ENCODE assay signal across 18 mouse cellular contexts in the genomic region with DNA sequence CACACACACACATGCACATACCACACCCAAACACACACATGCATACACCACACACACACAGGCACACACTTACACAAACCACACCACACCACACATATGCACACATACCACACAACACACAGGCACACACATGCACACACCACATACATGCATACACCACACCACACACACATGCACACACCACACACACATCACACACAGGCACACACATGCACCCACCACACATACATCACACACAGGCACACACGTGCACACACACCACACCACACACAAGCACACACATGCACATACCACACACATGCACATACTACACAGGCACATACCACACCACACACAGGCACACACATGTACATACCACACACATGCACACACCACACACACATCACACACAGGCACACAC.
A peak's percentile ranks its signal among the peaks of the same experiment; 100 is the strongest.
DNase-seq lines count a peak whose midpoint lies in the region; ATAC-seq and TF ChIP-seq lines count a peak whose summit lies in the region.
"Had no signal": no experiment of that assay in that cellular context is flagged by ENCODE, and none has a peak within 500 bp of the region (broad histone marks: within the 10 kb centered on the region; RNA-seq: fewer than 3 reads in every experiment).

No protein-coding gene starts in this region.

- H3K27ac ChIP-seq in hindbrain, embryonic 15.5 days (replicated peaks) = no peak overlapping the region
- H3K27ac ChIP-seq in hindbrain, embryonic 14.5 days = no peak overlapping the region
- 0 out of 2 replicates have a peak overlapping the region, but pooled peaks have one; percentile 1 for H3K27ac ChIP-seq in CH12.LX (ENCODE audit: insufficient read depth, low read depth)
- H3K27ac ChIP-seq in MEL (ENCODE audit: control insufficient read depth, low read depth, low read length) = no peak overlapping the region
- H3K27ac ChIP-seq: embryonic facial prominence, embryonic 15.5 days; forebrain, embryonic 10.5 days; hindbrain, embryonic 10.5 days had no signal

- dilution Hi-C loops in CH12.LX (cut with MboI; ENCODE audit: extremely low pct_ligation_motif_present, extremely low pct_unique_long_range_greater_than_20kb, low sequenced_read_pairs) = no loop called here

- no peak for TF ChIP-seq EP300 in CH12.LX (IDR thresholded peaks at IDR 0.05; ENCODE audit: low read length)
- no peak for TF ChIP-seq EP300 in MEL (IDR thresholded peaks at IDR 0.05; ENCODE audit: low read depth in 1 of 2, low read length in 2 of 2)

- no peak overlapping the region for H3K9ac ChIP-seq in hindbrain, embryonic 15.5 days
- H3K9ac ChIP-seq in hindbrain, embryonic 14.5 days = no peak overlapping the region
- H3K9ac ChIP-seq in CH12.LX (ENCODE audit: insufficient read depth, low read depth) = no peak overlapping the region
- H3K9ac ChIP-seq in MEL (ENCODE audit: control insufficient read depth, low read depth, low read length, poor library complexity, severe bottlenecking) = no peak overlapping the region
- H3K9ac ChIP-seq: embryonic facial prominence, embryonic 15.5 days had no signal

- WGBS in hindbrain, embryonic 15.5 days = 95% methylated on average over 1 of the region's 1 CpGs
- 83% methylated on average over 1 of the region's 1 CpGs for WGBS in hindbrain, embryonic 14.5 days

- no peaks in the 10 kb centered on the region for H3K27me3 ChIP-seq in hindbrain, embryonic 15.5 days
- H3K27me3 ChIP-seq in hindbrain, embryonic 14.5 days (ENCODE audit: control insufficient read depth, insufficient read depth, low read length) = no peaks in the 10 kb centered on the region
- H3K27me3 ChIP-seq in CH12.LX (replicated peaks) = peaks cover 2% of the 10 kb centered on the region
- no peaks in the 10 kb centered on the region for H3K27me3 ChIP-seq in MEL (ENCODE audit: control insufficient read depth in 1 of 2, insufficient read depth in 2 of 2, low read length in 2 of 2)
- no peaks in the 10 kb centered on the region for H3K27me3 ChIP-seq in myocyte (ENCODE audit: control insufficient read depth, insufficient read depth, insufficient read length)
- H3K27me3 ChIP-seq: embryonic facial prominence, embryonic 15.5 days had no signal

- no peak overlapping the region for H3K4me3 ChIP-seq in hindbrain, embryonic 15.5 days
- H3K4me3 ChIP-seq in hindbrain, embryonic 14.5 days (replicated peaks; ENCODE audit: low read length) = no peak overlapping the region
- H3K4me3 ChIP-seq in CH12.LX (replicated peaks in 1 of 3; ENCODE audit: low read depth in 2 of 3, low read length in 2 of 3, poor library complexity in 1 of 3) (no peak overlapping the region), MEL (ENCODE audit: control insufficient read depth in 1 of 2, insufficient read depth in 1 of 2, low read depth in 2 of 2, low read length in 2 of 2) (no peak overlapping the region), myocyte (no peak overlapping the region)
- H3K4me3 ChIP-seq: embryonic facial prominence, embryonic 15.5 days; erythroblast, embryonic 14.5 days; forebrain, embryonic 10.5 days; gastrocnemius, adult 2 months; hindbrain, embryonic 10.5 days had no signal

- H3K4me1 ChIP-seq in hindbrain, embryonic 15.5 days (replicated peaks) = no peaks in the 10 kb centered on the region
- no peaks in the 10 kb centered on the region for H3K4me1 ChIP-seq in hindbrain, embryonic 14.5 days (replicated peaks; ENCODE audit: control insufficient read depth, insufficient read depth, low read length)
- H3K4me1 ChIP-seq in CH12.LX (ENCODE audit: control insufficient read depth in 1 of 2, insufficient read depth in 2 of 2) (peaks cover 0 to 4% of the 10 kb centered on the region in 2 experiments; a peak in 1 of 4 replicates), MEL (ENCODE audit: control insufficient read depth in 1 of 2, insufficient read depth in 2 of 2, low read length in 2 of 2) (no peaks in the 10 kb centered on the region)
- H3K4me1 ChIP-seq: embryonic facial prominence, embryonic 15.5 days; forebrain, embryonic 10.5 days had no signal

- in situ Hi-C loops in CH12.LX (cut with MboI; ENCODE audit: low pct_ligation_motif_present, low pct_unique_long_range_greater_than_20kb, low sequenced_read_pairs) = no loop called here

- H3K4me2 ChIP-seq in hindbrain, embryonic 15.5 days = no peak overlapping the region
- no peak overlapping the region for H3K4me2 ChIP-seq in hindbrain, embryonic 14.5 days (replicated peaks)
- no peak overlapping the region for H3K4me2 ChIP-seq in CH12.LX (ENCODE audit: insufficient read depth, low read depth, poor library complexity, severe bottlenecking)
- no peak overlapping the region for H3K4me2 ChIP-seq in myocyte (ENCODE audit: low read depth)
- H3K4me2 ChIP-seq: embryonic facial prominence, embryonic 15.5 days had no signal

- TF ChIP-seq CTCF in CH12.LX (conservative IDR thresholded peaks at IDR 0.05 in 1 of 2, IDR thresholded peaks at IDR 0.05 in 1 of 2; ENCODE audit: low read depth in 2 of 2, low read length in 2 of 2) (no peak), MEL (IDR thresholded peaks at IDR 0.05 in 2 of 3, conservative IDR thresholded peaks at IDR 0.05 in 1 of 3; ENCODE audit: control insufficient read depth in 1 of 3, insufficient read depth in 1 of 3, low read depth in 2 of 3, low read length in 3 of 3, poor library complexity in 1 of 3, severe bottlenecking in 1 of 3) (no peak)

- ATAC-seq in hindbrain, embryonic 15.5 days (ENCODE audit: low FRiP score, low read depth) = 0 out of 2 replicates have a peak, but pooled peaks have one; percentile 34
- no peak for ATAC-seq in hindbrain, embryonic 14.5 days (ENCODE audit: low FRiP score)
- ATAC-seq: forebrain, embryonic 14.5 days; hindbrain, embryonic 16.5 days; inflammation-experienced regulatory T-cells, adult 6 months had no signal

- H3K79me2 ChIP-seq in CH12.LX (replicated peaks; ENCODE audit: control insufficient read depth, extremely low read depth, insufficient read depth, poor library complexity, severe bottlenecking) (no peaks in the 10 kb centered on the region), MEL (ENCODE audit: control insufficient read depth, insufficient read depth, low read length, poor library complexity) (no peaks in the 10 kb centered on the region), myocyte (ENCODE audit: control insufficient read depth, insufficient read depth) (no peaks in the 10 kb centered on the region)

- TF ChIP-seq POLR2A in CH12.LX (IDR thresholded peaks at IDR 0.05; ENCODE audit: low read depth, low read length) (no peak), MEL (IDR thresholded peaks at IDR 0.05; ENCODE audit: control insufficient read depth in 1 of 2, insufficient read depth in 1 of 2, low read depth in 1 of 2, low read length in 2 of 2, poor library complexity in 1 of 2) (no peak), myocyte (IDR thresholded peaks at IDR 0.05; ENCODE audit: insufficient read length, low read depth) (no peak)

- no peak for DNase-seq in hindbrain, embryonic 14.5 days (ENCODE audit: low spot score)
- DNase-seq in CH12.LX (ENCODE audit: extremely low read depth) (no peak), MEL (ENCODE audit: low read depth, low spot score) (no peak)
- DNase-seq in urinary bladder, adult 2 months (ENCODE audit: low spot score) = no peak
- DNase-seq: adrenal gland, postnatal 10 days; cerebellum, adult 18-20 months; cerebellum, adult 9-11 months; gastrocnemius, adult 2 months; gastrocnemius, postnatal 25 days had no signal

- TF ChIP-seq RAD21 in CH12.LX (IDR thresholded peaks at IDR 0.05; ENCODE audit: low read depth, low read length) = no peak
- TF ChIP-seq RAD21 in MEL (IDR thresholded peaks at IDR 0.05; ENCODE audit: low read depth, low read length) = no peak

- H3K9me3 ChIP-seq in hindbrain, embryonic 15.5 days = no peaks in the 10 kb centered on the region
- H3K9me3 ChIP-seq in hindbrain, embryonic 14.5 days (ENCODE audit: control insufficient read depth, low read length) = no peaks in the 10 kb centered on the region
- peaks cover 3% of the 10 kb centered on the region for H3K9me3 ChIP-seq in CH12.LX (replicated peaks; ENCODE audit: low read length)
- H3K9me3 ChIP-seq in MEL (replicated peaks; ENCODE audit: insufficient read depth, low read length) = no peaks in the 10 kb centered on the region
- H3K9me3 ChIP-seq: embryonic facial prominence, embryonic 15.5 days; forebrain, embryonic 10.5 days; hindbrain, embryonic 10.5 days had no signal

- H3ac ChIP-seq in myocyte (ENCODE audit: control insufficient read depth, insufficient read length) = peak overlapping the region; percentile 13

- no peaks in the 10 kb centered on the region for H3K36me3 ChIP-seq in hindbrain, embryonic 15.5 days
- H3K36me3 ChIP-seq in hindbrain, embryonic 14.5 days (replicated peaks; ENCODE audit: control insufficient read depth, insufficient read depth) = no peaks in the 10 kb centered on the region
- no peaks in the 10 kb centered on the region for H3K36me3 ChIP-seq in CH12.LX (replicated peaks in 1 of 2; ENCODE audit: control insufficient read depth in 1 of 2, insufficient read depth in 1 of 2, low read length in 1 of 2)
- H3K36me3 ChIP-seq in MEL (ENCODE audit: control insufficient read depth in 1 of 2, insufficient read depth in 2 of 2, low read length in 2 of 2) = no peaks in the 10 kb centered on the region
- H3K36me3 ChIP-seq in myocyte (ENCODE audit: control insufficient read depth, insufficient read depth) = no peaks in the 10 kb centered on the region
- H3K36me3 ChIP-seq: embryonic facial prominence, embryonic 15.5 days; forebrain, embryonic 10.5 days; hindbrain, embryonic 10.5 days had no signal

TF ChIP-seq in CH12.LX, 34 proteins besides CTCF, POLR2A, EP300 and RAD21:
- TF ChIP-seq NELFE (IDR thresholded peaks at IDR 0.05; ENCODE audit: low read depth, low read length) (no peak), ZKSCAN1 (IDR thresholded peaks at IDR 0.05; ENCODE audit: borderline replicate concordance, low read depth, low read length) (no peak)

TF ChIP-seq in MEL, 35 proteins besides CTCF, POLR2A, EP300 and RAD21 (continues in another document):
- TF ChIP-seq ZMIZ1 (IDR thresholded peaks at IDR 0.05; ENCODE audit: low read depth, low read length) = no peak
- no peak for TF ChIP-seq USF2 (IDR thresholded peaks at IDR 0.05; ENCODE audit: borderline replicate concordance in 1 of 2, insufficient read depth in 1 of 2, low read depth in 1 of 2, low read length in 2 of 2)
- TF ChIP-seq KAT2A (conservative IDR thresholded peaks at IDR 0.05; ENCODE audit: low read depth, low read length) = no peak
- TF ChIP-seq MXI1 (IDR thresholded peaks at IDR 0.05; ENCODE audit: low read depth, low read length) = no peak
- no peak for TF ChIP-seq GABPA (IDR thresholded peaks at IDR 0.05; ENCODE audit: low read depth, low read length)

TF ChIP-seq in myocyte, 11 proteins besides CTCF, POLR2A, EP300 and RAD21:
- TF ChIP-seq SRF (IDR thresholded peaks at IDR 0.05; ENCODE audit: control insufficient read depth, insufficient read length, low read depth) (no peak), POLR2AphosphoS2 (IDR thresholded peaks at IDR 0.05; ENCODE audit: insufficient read length, low read depth) (no peak)
